ENCODE assay signal across 36 mouse cellular contexts in the genomic region with DNA sequence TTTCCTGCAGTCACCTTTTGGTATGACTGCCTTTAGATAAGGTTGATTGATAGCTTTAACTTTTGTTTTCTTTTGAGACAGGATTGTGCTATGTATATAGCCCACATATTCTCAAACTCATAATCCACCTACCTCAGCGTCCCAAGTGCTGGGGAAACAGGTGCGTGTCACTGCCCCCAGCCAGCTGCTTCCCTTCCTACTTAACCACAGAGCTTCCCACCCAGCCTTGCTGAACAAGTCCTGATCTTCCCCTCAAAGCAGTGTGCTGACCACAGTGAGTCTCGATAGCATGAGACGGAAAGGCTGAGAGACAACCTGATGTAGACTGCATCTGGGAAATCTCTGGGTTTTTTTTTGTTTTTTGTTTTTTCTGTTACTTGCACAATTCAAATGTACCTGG. TPM values are rescaled to one million over a fixed set of nuclear protein-coding genes. Genes with fewer than 3 reads are reported as not detected.
DNase-seq lines count a peak whose midpoint lies in the region; ATAC-seq lines count a peak whose summit lies in the region.
"Had no signal": no experiment of that assay in that cellular context is flagged by ENCODE, and none has a peak within 500 bp of the region (broad histone marks: within the 10 kb centered on the region; RNA-seq: fewer than 3 reads in every experiment).

No protein-coding gene starts in this region.

- ATAC-seq in hematopoietic stem cell, adult 5-6 weeks (replicated peaks in 1 of 2; ENCODE audit: insufficient read depth in 1 of 2, low FRiP score in 2 of 2, low TSS enrichment in 1 of 2, low read depth in 1 of 2, poor library complexity in 2 of 2, severe bottlenecking in 2 of 2): peak; percentile 77 to 93
- ATAC-seq in forebrain, embryonic 13.5 days: no peak
- ATAC-seq: activated CD4-positive, CD25-positive, alpha-beta regulatory T cell, adult 4 months; inflammation-experienced regulatory T-cells, adult 6 months had no signal

- 96% methylated on average over 4 of the region's 4 CpGs for WGBS in forebrain, embryonic 13.5 days

- no peaks in the 10 kb centered on the region for H3K36me3 ChIP-seq in forebrain, embryonic 13.5 days (ENCODE audit: poor library complexity, severe bottlenecking)
- H3K36me3 ChIP-seq: heart, embryonic 10.5 days had no signal

- no peaks in the 10 kb centered on the region for H3K4me1 ChIP-seq in forebrain, embryonic 13.5 days
- H3K4me1 ChIP-seq: embryonic facial prominence, embryonic 13.5 days; heart, embryonic 10.5 days; hindbrain, embryonic 15.5 days; kidney, embryonic 15.5 days had no signal

- H3K9ac ChIP-seq in forebrain, embryonic 13.5 days: no peak overlapping the region
- H3K9ac ChIP-seq: embryonic facial prominence, embryonic 13.5 days; hindbrain, embryonic 15.5 days; kidney, embryonic 15.5 days; liver, embryonic 14.5 days; lung, embryonic 14.5 days; midbrain, embryonic 12.5 days had no signal

- no peak overlapping the region for H3K4me2 ChIP-seq in forebrain, embryonic 13.5 days
- H3K4me2 ChIP-seq: embryonic facial prominence, embryonic 13.5 days; hindbrain, embryonic 15.5 days; kidney, embryonic 15.5 days; lung, embryonic 14.5 days; midbrain, embryonic 12.5 days had no signal

- H3K4me3 ChIP-seq in forebrain, embryonic 13.5 days: no peak overlapping the region
- H3K4me3 ChIP-seq: embryonic facial prominence, embryonic 13.5 days; heart, embryonic 10.5 days; hindbrain, embryonic 15.5 days; kidney, embryonic 15.5 days; midbrain, embryonic 12.5 days had no signal

- H3K9me3 ChIP-seq in forebrain, embryonic 13.5 days (replicated peaks): no peaks in the 10 kb centered on the region
- H3K9me3 ChIP-seq: embryonic facial prominence, embryonic 13.5 days; heart, embryonic 10.5 days; hindbrain, embryonic 15.5 days; kidney, embryonic 15.5 days; midbrain, embryonic 12.5 days had no signal

- peak; percentile 26 for DNase-seq in A20 (ENCODE audit: low read depth, low spot score)
- DNase-seq in thymus, adult 18-20 months: peak; percentile 46 to 67
- peak; percentile 62 for DNase-seq in thymus, postnatal 25 days
- DNase-seq in urinary bladder, postnatal 14 days (ENCODE audit: low spot score): no peak
- DNase-seq in cerebellum, adult 18-20 months: no peak
- no peak for DNase-seq in ovary, postnatal 36 days (ENCODE audit: low spot score)
- DNase-seq: adrenal gland, adult 2 months; adrenal gland, postnatal 36 days; cerebellum, adult 9-10 months; cerebellum, postnatal 36 days; gastrocnemius, postnatal 10 days; heart, postnatal 4 days; kidney, adult 11 months; kidney, postnatal 25 days; liver; lung, embryonic 14.5 days; lung, postnatal 14 days; retina, postnatal 1 day; right cerebral cortex, postnatal 14 days had no signal

- H3K27ac ChIP-seq in forebrain, embryonic 13.5 days: no peak overlapping the region
- H3K27ac ChIP-seq: embryonic facial prominence, embryonic 13.5 days; heart, embryonic 10.5 days; hindbrain, embryonic 15.5 days; kidney, embryonic 15.5 days; liver, embryonic 14.5 days; midbrain, embryonic 12.5 days had no signal

- no peaks in the 10 kb centered on the region for H3K27me3 ChIP-seq in forebrain, embryonic 13.5 days
- H3K27me3 ChIP-seq: embryonic facial prominence, embryonic 13.5 days; hindbrain, embryonic 15.5 days; kidney, embryonic 15.5 days; midbrain, embryonic 12.5 days had no signal

RNA-seq across cellular contexts. Expression of gene Ephx4, which starts 29.3 kb away (rescaled TPM):
- not detected in 2 replicates for total RNA-seq in hematopoietic stem cell, adult 5-6 weeks (2017)
- 1.3 and 2.3 TPM in 2 replicates for polyA plus RNA-seq in forebrain, embryonic 13.5 days (2015; fragmentation: Nextera tagmentation; extraction: Ambion mirVana)

RNA-seq across cellular contexts. Expression of gene Brdt, which starts 42.3 kb away (rescaled TPM):
- total RNA-seq in hematopoietic stem cell, adult 5-6 weeks (2017): 1.3 and 2.3 TPM in 2 replicates
- 1.1 TPM in 2 replicates for polyA plus RNA-seq in forebrain, embryonic 13.5 days (2015; fragmentation: Nextera tagmentation; extraction: Ambion mirVana)

RNA-seq across cellular contexts. Expression of gene Lpcat2b, which starts 58.1 kb away (rescaled TPM):
- total RNA-seq in hematopoietic stem cell, adult 5-6 weeks (2017): not detected in 2 replicates
- polyA plus RNA-seq in forebrain, embryonic 13.5 days (2015; fragmentation: Nextera tagmentation; extraction: Ambion mirVana): not detected in 2 replicates
- total RNA-seq: adrenal gland, adult 2 months; adrenal gland, postnatal 36 days; ES-E14; gastrocnemius, postnatal 10 days; heart, postnatal 4 days; midbrain, postnatal 0 days had no signal
- polyA plus RNA-seq: activated CD4-positive, CD25-positive, alpha-beta regulatory T cell, adult 4 months; adrenal gland, adult 2 months; embryonic facial prominence, embryonic 13.5 days; forebrain, embryonic 11.5 days; heart, embryonic 10.5 days; heart, embryonic 16.5 days; hindbrain, embryonic 15.5 days; inflammation-experienced regulatory T-cells, adult 6 months; kidney, embryonic 15.5 days; limb, embryonic 11.5 days; liver, embryonic 14.5 days; lung, embryonic 14.5 days; midbrain, embryonic 12.5 days; midbrain, postnatal 0 days; small intestine, adult 2 months; stomach, embryonic 14.5 days had no signal

Comparison
In these comparisons a context has a peak if more than half of its experiments do, and no peak if none do; other contexts are left out.
1. DNase-seq: peak in A20 (single experiment), thymus, adult 18-20 months (2 of 2) and thymus, postnatal 25 days (single experiment); none in urinary bladder, postnatal 14 days (single experiment), cerebellum, adult 18-20 months (0 of 2) and ovary, postnatal 36 days (single experiment).